Mouse (Mus musculus): Measurements from ENCODE around the gene Vhl.
"Not testable (repeated sequence)": the region's sequence is repeated elsewhere in the genome, so short reads cannot be mapped to it uniquely, and the experiment has no call there.

The Vhl gene

DNA sequence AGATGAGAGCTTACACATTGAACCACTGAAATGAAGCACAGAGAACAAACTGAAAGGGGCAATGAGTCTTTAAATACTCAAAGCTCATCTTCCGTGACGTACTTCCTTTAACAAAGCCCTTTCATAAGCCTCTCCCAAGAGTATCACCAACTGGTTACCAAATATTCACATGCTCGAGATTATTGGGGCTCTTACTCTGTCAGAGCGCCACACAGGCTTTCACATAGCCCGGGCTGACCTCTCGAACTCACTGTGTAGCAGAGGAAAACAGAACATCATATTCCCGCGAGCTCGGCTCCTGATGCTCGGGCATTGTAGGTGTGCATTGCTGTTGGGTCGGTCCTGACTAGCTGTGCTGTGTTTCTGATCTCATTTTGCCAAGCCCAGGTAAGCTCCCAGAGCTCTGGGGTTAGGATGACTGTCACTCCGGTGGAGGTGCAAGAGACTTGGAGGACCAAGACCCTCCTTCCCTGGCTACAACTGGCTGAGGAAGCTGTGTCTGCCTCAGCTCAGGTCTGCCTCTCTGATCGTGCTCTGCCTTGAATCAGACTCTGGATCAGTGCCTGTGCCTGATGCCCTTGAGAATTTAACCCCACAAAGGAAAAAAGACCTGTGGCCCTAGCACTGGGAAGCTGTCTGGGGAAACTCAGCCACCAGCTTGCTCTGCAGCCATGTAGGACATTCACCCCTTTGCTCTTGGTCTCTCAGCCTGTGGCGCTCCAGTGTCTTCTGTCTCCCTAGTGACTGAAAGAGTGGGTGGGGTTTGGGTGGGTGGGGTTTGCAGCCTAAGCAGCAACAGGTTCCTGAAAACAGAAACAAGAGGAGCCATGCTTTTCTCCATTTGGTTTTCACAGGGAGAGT is 37.0 kb downstream of the Vhl start:
- DNase-seq (ENCODE audit: low read depth, low spot score) = peak; percentile 75

GRCm38 (mm10) chr6:113661353-113662241 is 37.8 kb downstream of the Vhl start:
- DNase-seq (ENCODE audit: low read depth, low spot score) = peak; percentile 80

DNA sequence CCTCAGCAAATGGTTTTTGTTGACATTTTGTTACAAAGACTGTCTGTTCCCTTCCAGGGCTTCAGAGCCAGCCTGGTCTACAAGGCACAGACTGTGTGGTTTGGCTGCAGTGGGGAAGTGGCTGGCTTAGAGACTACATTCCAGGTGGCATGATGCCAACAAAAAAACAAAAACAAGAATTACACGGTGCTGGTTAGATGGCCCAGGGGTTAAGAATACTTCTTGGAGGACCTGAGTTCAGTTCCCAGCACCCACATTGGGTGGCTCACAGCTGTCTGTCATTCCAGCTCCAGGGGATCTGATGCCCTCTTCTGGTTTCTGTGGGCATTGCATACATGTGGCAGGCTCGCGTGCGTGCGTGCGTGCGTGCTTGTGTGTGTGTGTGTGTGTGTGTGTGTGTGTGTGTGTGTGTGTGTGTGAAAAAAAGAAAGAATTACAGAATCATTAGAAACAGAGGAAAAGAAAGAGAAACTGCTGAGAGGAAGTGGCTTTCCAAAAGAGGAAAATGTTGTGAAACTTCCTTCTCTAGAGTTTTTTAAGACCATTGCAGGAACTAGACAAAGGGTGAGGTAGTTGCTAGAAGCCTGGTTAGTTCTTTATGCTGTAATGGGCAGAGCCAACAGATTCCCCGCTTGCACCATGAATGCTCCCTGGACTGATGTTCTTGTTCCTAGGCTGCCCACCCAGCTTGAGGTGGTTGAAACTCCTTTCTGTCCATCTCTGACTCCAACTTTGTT is 39.4 kb downstream of the Vhl start:
- DNase-seq (ENCODE audit: low read depth, low spot score) = peak; percentile 51

- no peak for DNase-seq (ENCODE audit: low read depth, low spot score)
Observed at GRCm38 (mm10) chr6:113664305-113664704, 40.5 kb downstream of the Vhl start.

DNA sequence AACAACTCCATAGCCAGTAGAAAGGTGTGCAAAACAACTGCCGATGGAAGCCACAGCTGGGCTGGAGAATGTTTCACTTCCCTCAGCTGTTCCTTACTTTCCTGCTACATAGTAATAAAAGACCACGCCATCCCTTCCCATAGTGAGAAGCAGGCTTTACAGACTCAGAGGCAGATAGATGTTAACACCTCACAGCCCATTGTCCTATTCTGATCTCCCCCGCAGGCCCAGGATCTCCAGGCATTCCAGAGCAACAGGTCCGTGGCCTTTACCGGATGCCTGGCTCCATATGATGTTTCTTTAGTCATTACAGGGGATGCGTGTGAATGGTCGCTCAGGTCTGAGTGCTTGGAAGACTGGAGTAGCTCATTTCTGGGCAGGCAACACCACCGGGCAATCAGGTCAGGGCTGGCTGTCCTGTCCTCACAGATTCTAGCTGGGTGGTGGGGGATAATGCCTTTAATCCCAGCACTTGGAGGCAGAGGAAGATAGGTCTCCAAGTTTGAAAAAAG is 43.9 kb downstream of the Vhl start:
- DNase-seq (ENCODE audit: low read depth, low spot score) = no peak

DNA sequence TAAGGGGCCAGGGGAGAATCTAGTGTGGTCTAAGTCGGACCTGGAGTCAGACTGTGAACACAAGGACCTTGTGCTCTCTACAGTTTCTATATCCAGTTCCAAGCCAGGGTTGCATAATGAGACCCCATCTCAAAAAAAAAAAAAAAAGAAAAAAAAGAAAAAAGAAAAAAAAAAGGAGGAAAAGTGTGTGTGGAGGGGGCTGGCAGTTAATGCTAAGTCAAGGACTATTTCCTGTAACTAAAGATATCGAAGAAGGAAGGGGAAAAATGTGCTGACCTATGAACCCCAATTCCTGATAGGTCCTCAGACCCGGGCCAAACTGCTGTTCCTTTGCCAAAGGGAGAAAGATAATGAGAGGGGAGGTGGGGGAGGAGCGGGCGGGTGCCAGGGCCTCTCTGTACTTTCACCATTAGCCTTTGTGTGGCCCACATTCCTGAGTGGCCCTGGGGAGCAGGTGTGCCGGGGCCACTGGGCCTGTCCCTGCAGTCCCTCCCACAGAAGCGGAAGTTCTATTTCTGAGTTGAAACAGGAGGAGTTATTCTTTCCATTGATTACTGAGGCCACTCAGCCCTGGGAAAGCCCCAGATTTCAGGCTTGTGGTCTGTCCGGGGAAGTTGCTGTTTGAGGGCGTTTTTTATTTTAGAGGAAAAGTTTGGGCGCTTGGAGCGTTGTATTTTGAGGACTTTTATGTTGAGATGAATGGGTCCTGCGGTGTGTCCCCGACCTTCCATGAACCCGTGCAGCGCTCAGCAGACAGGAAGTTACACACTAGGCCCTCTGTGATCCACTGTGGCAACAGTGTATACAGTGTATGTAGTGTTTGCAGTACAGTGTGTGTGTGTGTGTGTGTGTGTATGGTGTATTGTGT is 44.8 kb downstream of the Vhl start:
- peak; percentile 82 for DNase-seq (ENCODE audit: low read depth, low spot score)

DNA sequence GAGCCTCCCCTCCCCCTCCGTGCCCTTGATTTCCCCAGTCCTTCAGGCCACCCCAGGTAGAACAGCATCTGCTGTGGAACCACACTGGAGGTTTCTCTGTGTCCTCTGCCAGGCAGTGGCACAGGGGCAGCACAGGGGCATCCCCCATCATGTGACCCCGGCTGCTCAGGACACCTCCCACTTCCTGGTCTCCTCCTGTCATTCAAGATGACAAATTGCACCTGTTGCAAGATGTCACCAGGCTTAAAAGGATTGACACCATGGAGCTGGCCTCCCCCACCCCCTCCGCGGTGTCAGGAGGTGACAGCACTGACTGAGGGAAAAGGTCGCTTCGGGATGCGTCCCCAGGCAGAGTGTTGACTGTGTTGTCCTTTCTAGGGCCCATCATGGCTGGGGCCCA is 46.1 kb downstream of the Vhl start:
- DNase-seq (ENCODE audit: low read depth, low spot score) = peak; percentile 85

- not testable (repeated sequence) for DNase-seq (ENCODE audit: low read depth, low spot score)
Observed at GRCm38 (mm10) chr6:113672029-113672428, 48.3 kb downstream of the Vhl start.

- DNase-seq (ENCODE audit: low read depth, low spot score) = no peak
Observed at GRCm38 (mm10) chr6:113672989-113673388, 49.2 kb downstream of the Vhl start.

GRCm38 (mm10) chr6:113675234-113675633 is 51.5 kb downstream of the Vhl start:
- no peak for DNase-seq (ENCODE audit: low read depth, low spot score)

DNA sequence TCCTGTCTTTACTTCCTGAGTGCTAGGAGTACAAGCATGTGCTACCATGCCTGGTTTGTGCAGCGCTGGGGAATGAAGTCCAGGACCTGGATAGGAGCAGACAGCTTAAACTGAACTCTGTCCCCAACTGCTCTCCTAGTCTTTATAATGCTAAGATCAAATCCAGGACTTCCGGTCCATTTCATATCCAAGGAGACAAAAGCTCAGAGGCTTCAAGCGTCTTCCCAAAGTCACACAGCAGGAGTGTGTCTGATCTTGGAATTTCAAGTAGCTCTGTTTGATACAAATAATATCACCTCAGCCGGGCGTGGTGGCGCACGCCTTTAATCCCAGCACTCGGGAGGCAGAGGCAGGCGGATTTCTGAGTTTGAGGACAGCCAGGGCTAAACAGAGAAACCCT is 52.2 kb downstream of the Vhl start:
- no peak for DNase-seq (ENCODE audit: low read depth, low spot score)

DNA sequence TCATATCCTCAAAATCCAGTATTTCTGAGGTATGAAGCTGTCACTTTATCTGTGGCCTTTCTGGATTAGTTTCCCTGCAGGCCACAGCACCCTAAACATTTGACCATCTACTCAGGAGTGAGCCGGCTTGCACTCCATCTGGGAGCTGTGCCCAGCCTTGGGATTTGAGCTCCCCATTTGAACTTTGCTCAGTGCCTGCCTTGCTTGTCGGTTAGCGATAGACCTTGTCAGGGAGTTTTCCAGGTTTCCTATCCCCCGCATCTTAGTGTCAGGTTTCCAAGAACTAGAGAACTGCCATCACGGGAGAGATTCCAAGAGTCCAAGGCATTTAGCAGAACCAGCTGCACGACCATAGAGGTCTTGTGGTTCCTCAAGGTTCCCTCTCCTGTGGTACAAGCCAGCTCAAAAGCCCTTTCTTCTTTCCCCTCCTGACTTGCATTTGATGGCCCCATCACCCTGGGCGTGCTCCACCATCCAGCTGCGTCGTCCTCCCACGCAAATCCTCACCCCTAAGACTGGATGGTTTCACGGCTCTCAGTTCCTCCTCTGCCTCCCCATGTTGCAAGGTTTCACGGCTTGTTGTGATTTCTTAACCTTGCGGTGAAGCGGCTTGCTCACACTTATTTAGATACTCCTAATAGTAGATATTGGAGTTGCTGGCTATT is 53.4 kb downstream of the Vhl start:
- DNase-seq (ENCODE audit: low read depth, low spot score) = no peak

- DNase-seq (ENCODE audit: low read depth, low spot score) = no peak
Observed at GRCm38 (mm10) chr6:113678246-113679012, 54.7 kb downstream of the Vhl start.

GRCm38 (mm10) chr6:113679993-113680566 is 56.3 kb downstream of the Vhl start:
- DNase-seq (ENCODE audit: low read depth, low spot score) = no peak
